Mouse (Mus musculus) limb, embryonic 14.5 days (tissue): ENCODE data around the gene Mettl22. TPM values are rescaled to one million over a fixed set of nuclear protein-coding genes. Genes with fewer than 3 reads are reported as not detected.
A peak's percentile ranks its signal among the peaks of the same experiment; 100 is the strongest.

ENCODE experiments used
- ATAC-seq: fragments of 200-750 bp; cut with Nextera tagmentation; 2 replicates; pipeline ENCODE4 v1.8.0; 2017; ENCODE audit warnings: low read depth, moderate number of reproducible peaks, moderate TSS enrichment; ENCODE audit not compliant: low FRiP score
- DNase-seq: peaks from one replicate; pipeline ENCODE4 v3.0.0-alpha.2; 2015; ENCODE audit warnings: low spot score
- H3K27ac ChIP-seq: fragments of 300-500 bp; sonication (generic); replicated peaks from 2 replicates; pipeline ENCODE4 v1.5.1; 2014; ENCODE audit warnings: low read depth, mild to moderate bottlenecking, low read length, moderate library complexity, mixed read lengths
- H3K27me3 ChIP-seq: fragments of 300-500 bp; sonication (generic); 2 replicates; pipeline ENCODE4 v1.6.1; 2014; ENCODE audit warnings: low read length, mixed read lengths; ENCODE audit not compliant: control insufficient read depth, insufficient read depth
- H3K36me3 ChIP-seq: fragments of 300-500 bp; sonication (generic); 2 replicates; pipeline ENCODE4 v1.6.1; 2014; ENCODE audit warnings: mild to moderate bottlenecking, low read length, moderate library complexity, mixed read lengths; ENCODE audit not compliant: control insufficient read depth, insufficient read depth
- H3K4me1 ChIP-seq: fragments of 300-500 bp; sonication (generic); 2 replicates; pipeline ENCODE4 v1.6.1; 2014; ENCODE audit warnings: antibody characterized with exemption, low read length, mixed read lengths; ENCODE audit not compliant: control insufficient read depth, insufficient read depth
- H3K4me2 ChIP-seq: fragments of 300-500 bp; sonication (generic); replicated peaks from 2 replicates; pipeline ENCODE4 v1.6.1; 2014; ENCODE audit warnings: low read depth, mild to moderate bottlenecking, low read length, moderate library complexity; ENCODE audit not compliant: severe bottlenecking
- H3K4me3 ChIP-seq: fragments of 300-500 bp; sonication (generic); replicated peaks from 2 replicates; pipeline ENCODE4 v1.5.1; 2014; ENCODE audit warnings: low read length
- H3K9ac ChIP-seq: fragments of 300-500 bp; sonication (generic); 2 replicates; pipeline ENCODE4 v1.6.1; 2014; ENCODE audit warnings: mild to moderate bottlenecking, low read depth, low read length, moderate library complexity; ENCODE audit not compliant: severe bottlenecking
- H3K9me3 ChIP-seq: fragments of 300-500 bp; sonication (generic); 2 replicates; pipeline ENCODE4 v1.6.1; 2016; ENCODE audit warnings: low read length; ENCODE audit not compliant: control insufficient read depth
- POLR2A ChIP-seq: fragments of 200-500 bp; IDR thresholded peaks from 2 replicates; pipeline ENCODE4 v1.8.0; 2012; ENCODE audit warnings: inconsistent platforms, mild to moderate bottlenecking, moderate library complexity, borderline replicate concordance; ENCODE audit not compliant: insufficient read depth, insufficient read length; ENCODE audit errors: extremely low read depth
- WGBS: fragments of 180-500 bp; shearing (Covaris S2); extraction: QIAGEN DNeasy Blood & Tissue Kit; methylation state at CpG from one replicate; pipeline ENCODE4 v1.1.7; 2014; 5-methylcytosine and 5-hydroxymethylcytosine counted together
- polyA plus RNA-seq, 2 experiments: library from polyadenylated mRNA; depleted of rRNA in 1 of 2; stranded (reverse) in 1 of 2; unstranded in 1 of 2; fragments of >200 nt; fragmentation: Nextera tagmentation in 1 of 2; extraction: Ambion mirVana in 1 of 2; gene quantifications; 2 replicates each; pipeline versions ENCODE4 v1.2.1 to v1.2.3; 2012 to 2014

Gene Mettl22
- polyA plus RNA-seq, 2 experiments, result 28.7 to 42.4 TPM

GRCm38 (mm10) chr16:8509894-8510293 lies 39.3 kb downstream of the Mettl22 start:
- no peak overlapping the region for H3K9ac ChIP-seq
- TF ChIP-seq POLR2A, result no peak
- no peak overlapping the region for H3K27ac ChIP-seq
- H3K4me2 ChIP-seq, result no peak overlapping the region
- no peak overlapping the region for H3K4me3 ChIP-seq
- no peak for ATAC-seq
- H3K9me3 ChIP-seq, result no peaks in the 10 kb centered on the region
- no peaks in the 10 kb centered on the region for H3K36me3 ChIP-seq
- no peaks in the 10 kb centered on the region for H3K27me3 ChIP-seq
- no peak for DNase-seq
- 68% methylated on average over 5 of the region's 5 CpGs for WGBS
- peaks cover 10% of the 10 kb centered on the region for H3K4me1 ChIP-seq

GRCm38 (mm10) chr16:8512830-8513229 lies 42.2 kb downstream of the Mettl22 start:
- under 1% methylated on average over 5 of the region's 5 CpGs for WGBS
- TF ChIP-seq POLR2A, result no peak
- H3K27ac ChIP-seq, result no peak overlapping the region

GRCm38 (mm10) chr16:8513236-8513906 lies 42.8 kb downstream of the Mettl22 start, which contains the start of gene Abat:
Abat (plus strand) TSS chr16:8513429.
- WGBS, result 1% methylated on average over 36 of the region's 46 CpGs
- Histone ChIP-seq H3K27me3 (no peaks in the 10 kb centered on the region), H3K9me3 (no peaks in the 10 kb centered on the region), H3K36me3 (no peaks in the 10 kb centered on the region), H3K4me2 (peak within 1 kb of the TSS; percentile 75), H3K4me3 (peak within 1 kb of the TSS; percentile 66), H3K27ac (0 out of 2 replicates have a peak within 1 kb of the TSS, but pooled peaks have one; percentile 43), H3K4me1 (peaks cover 10% of the 10 kb centered on the region), H3K9ac (peak within 1 kb of the TSS; percentile 65)
- DNase-seq (peak; percentile 90), ATAC-seq (peak; percentile 99)
- TF ChIP-seq POLR2A, result 0 out of 2 replicates have a peak, but pooled peaks have one; percentile 68

More at GRCm38 (mm10) chr16:8512830-8513229, 42.2 kb downstream of the Mettl22 start:
- Histone ChIP-seq H3K36me3 (no peaks in the 10 kb centered on the region), H3K27me3 (no peaks in the 10 kb centered on the region), H3K4me3 (peak overlapping the region; percentile 66), H3K4me2 (peak overlapping the region; percentile 75), H3K9me3 (no peaks in the 10 kb centered on the region), H3K4me1 (peaks cover 10% of the 10 kb centered on the region), H3K9ac (peak overlapping the region; percentile 32; the same call in 1 of the 2 replicates)
- DNase-seq (no peak), ATAC-seq (no peak)

GRCm38 (mm10) chr16:8514180-8514579 lies 43.6 kb downstream of the Mettl22 start:
- peak overlapping the region; percentile 65; the same call in 1 of the 2 replicates for H3K9ac ChIP-seq
- WGBS, result 24% methylated on average over 4 of the region's 4 CpGs
- H3K4me1 ChIP-seq, result peaks cover 10% of the 10 kb centered on the region
- H3K4me3 ChIP-seq, result peak overlapping the region; percentile 66
- DNase-seq, result peak; percentile 39
- H3K36me3 ChIP-seq, result no peaks in the 10 kb centered on the region
- no peaks in the 10 kb centered on the region for H3K9me3 ChIP-seq
- peak overlapping the region; percentile 75 for H3K4me2 ChIP-seq
- TF ChIP-seq POLR2A, result no peak
- no peak for ATAC-seq
- H3K27me3 ChIP-seq, result no peaks in the 10 kb centered on the region
- H3K27ac ChIP-seq, result no peak overlapping the region

GRCm38 (mm10) chr16:8520525-8520924 lies 49.9 kb downstream of the Mettl22 start:
- H3K36me3 ChIP-seq, result no peaks in the 10 kb centered on the region
- ATAC-seq (no peak), DNase-seq (no peak)
- no peak overlapping the region for H3K4me2 ChIP-seq
- no peaks in the 10 kb centered on the region for H3K27me3 ChIP-seq
- no peak overlapping the region for H3K9ac ChIP-seq
- no peaks in the 10 kb centered on the region for H3K9me3 ChIP-seq
- peaks cover 28% of the 10 kb centered on the region for H3K4me1 ChIP-seq
- TF ChIP-seq POLR2A, result no peak
- WGBS, result 75% methylated on average over 5 of the region's 5 CpGs
- no peak overlapping the region for H3K27ac ChIP-seq
- H3K4me3 ChIP-seq, result no peak overlapping the region

- no peaks in the 10 kb centered on the region for H3K36me3 ChIP-seq
- ATAC-seq (no peak), DNase-seq (no peak)
- peaks cover 28% of the 10 kb centered on the region for H3K4me1 ChIP-seq
- H3K27ac ChIP-seq, result no peak overlapping the region
- 73% methylated on average over 4 of the region's 4 CpGs for WGBS
- no peak for TF ChIP-seq POLR2A
- H3K9ac ChIP-seq, result no peak overlapping the region
- no peaks in the 10 kb centered on the region for H3K9me3 ChIP-seq
- no peak overlapping the region for H3K4me2 ChIP-seq
- H3K4me3 ChIP-seq, result no peak overlapping the region
- H3K27me3 ChIP-seq, result no peaks in the 10 kb centered on the region
Observed at GRCm38 (mm10) chr16:8521322-8521721, 50.7 kb downstream of the Mettl22 start.
